ENCODE assay signal across 9 mouse cellular contexts in genomic region chr4:63316076-63316746, GRCm38 (mm10). TPM values are rescaled to one million over a fixed set of nuclear protein-coding genes. Genes with fewer than 3 reads are reported as not detected.
DNase-seq lines count a peak whose midpoint lies in the region; ATAC-seq lines count a peak whose summit lies in the region.
"Had no signal": no experiment of that assay in that cellular context is flagged by ENCODE, and none has a peak within 500 bp of the region (broad histone marks: within the 10 kb centered on the region; RNA-seq: fewer than 3 reads in every experiment).

No protein-coding gene starts in this region.

- H3K36me3 ChIP-seq in heart, embryonic 11.5 days (ENCODE audit: control insufficient read depth, insufficient read depth, low read length) = no peaks in the 10 kb centered on the region
- H3K36me3 ChIP-seq in stomach, embryonic 15.5 days = peaks cover 14% of the 10 kb centered on the region
- H3K36me3 ChIP-seq in forebrain, embryonic 12.5 days (replicated peaks) = no peaks in the 10 kb centered on the region

- H3K4me3 ChIP-seq in heart, embryonic 11.5 days (ENCODE audit: low read depth, low read length) = no peak overlapping the region
- H3K4me3 ChIP-seq in stomach, embryonic 15.5 days (replicated peaks) = no peak overlapping the region
- H3K4me3 ChIP-seq in forebrain, embryonic 12.5 days (replicated peaks) = no peak overlapping the region
- H3K4me3 ChIP-seq: embryonic facial prominence, embryonic 12.5 days had no signal

- 0 out of 2 replicates have a peak, but pooled peaks cover 2% of the 10 kb centered on the region for H3K4me1 ChIP-seq in heart, embryonic 11.5 days (ENCODE audit: control insufficient read depth, insufficient read depth, low read length)
- no peaks in the 10 kb centered on the region for H3K4me1 ChIP-seq in stomach, embryonic 15.5 days
- no peaks in the 10 kb centered on the region for H3K4me1 ChIP-seq in forebrain, embryonic 12.5 days
- H3K4me1 ChIP-seq: embryonic facial prominence, embryonic 12.5 days had no signal

- H3K9ac ChIP-seq in heart, embryonic 11.5 days (ENCODE audit: low read depth, low read length) = no peak overlapping the region
- no peak overlapping the region for H3K9ac ChIP-seq in stomach, embryonic 15.5 days
- H3K9ac ChIP-seq in forebrain, embryonic 12.5 days = no peak overlapping the region
- H3K9ac ChIP-seq: embryonic facial prominence, embryonic 12.5 days had no signal

- ATAC-seq in heart, embryonic 11.5 days (replicated peaks; ENCODE audit: insufficient number of reproducible peaks, low FRiP score, low TSS enrichment) = no peak
- peak; percentile 48 for ATAC-seq in stomach, embryonic 15.5 days (ENCODE audit: insufficient read depth, low FRiP score, low read depth)
- no peak for ATAC-seq in forebrain, embryonic 12.5 days (ENCODE audit: low FRiP score)

- H3K27ac ChIP-seq in heart, embryonic 11.5 days (ENCODE audit: low read depth, low read length) = no peak overlapping the region
- H3K27ac ChIP-seq in stomach, embryonic 15.5 days = no peak overlapping the region
- H3K27ac ChIP-seq in forebrain, embryonic 12.5 days = no peak overlapping the region
- H3K27ac ChIP-seq: embryonic facial prominence, embryonic 12.5 days had no signal

- 63% methylated on average over 9 of the region's 9 CpGs for WGBS in heart, embryonic 11.5 days (ENCODE audit: insufficient replicate concordance)
- whole genome bisulfite sequencing in stomach, embryonic 15.5 days = 61% methylated on average over 9 of the region's 9 CpGs
- WGBS in forebrain, embryonic 12.5 days = 78% methylated on average over 9 of the region's 9 CpGs

- H3K27me3 ChIP-seq in heart, embryonic 11.5 days (ENCODE audit: control insufficient read depth, insufficient read depth, low read length) = no peaks in the 10 kb centered on the region
- H3K27me3 ChIP-seq in stomach, embryonic 15.5 days (replicated peaks) = no peaks in the 10 kb centered on the region
- H3K27me3 ChIP-seq in forebrain, embryonic 12.5 days = no peaks in the 10 kb centered on the region
- H3K27me3 ChIP-seq: embryonic facial prominence, embryonic 12.5 days had no signal

- H3K4me2 ChIP-seq in heart, embryonic 11.5 days = no peak overlapping the region
- no peak overlapping the region for H3K4me2 ChIP-seq in stomach, embryonic 15.5 days
- no peak overlapping the region for H3K4me2 ChIP-seq in forebrain, embryonic 12.5 days
- H3K4me2 ChIP-seq: embryonic facial prominence, embryonic 12.5 days had no signal

- peak; percentile 97 for DNase-seq in heart, adult 11 months
- peak; percentile 90 for DNase-seq in 3134 (ENCODE audit: extremely low read depth, insufficient read length, low spot score)
- peak; percentile 76 for DNase-seq in brain, adult 2 months (ENCODE audit: low read depth, low spot score)
- peak; percentile 65 for DNase-seq in heart, postnatal 4 days
- DNase-seq in spleen, postnatal 10 days (ENCODE audit: low spot score in 2 of 2) = no peak

- no peaks in the 10 kb centered on the region for H3K9me3 ChIP-seq in heart, embryonic 11.5 days (replicated peaks; ENCODE audit: control insufficient read depth, low read length)
- H3K9me3 ChIP-seq in stomach, embryonic 15.5 days = no peaks in the 10 kb centered on the region
- no peaks in the 10 kb centered on the region for H3K9me3 ChIP-seq in forebrain, embryonic 12.5 days
- H3K9me3 ChIP-seq: embryonic facial prominence, embryonic 12.5 days had no signal

RNA-seq across cellular contexts. Expression of gene Orm1, which starts 28.1 kb away (rescaled TPM):
- not detected in 2 replicates for polyA plus RNA-seq in heart, embryonic 11.5 days (2014; fragmentation: Nextera tagmentation; extraction: Ambion mirVana)
- total RNA-seq in heart, postnatal 4 days (2021) = not detected
- polyA plus RNA-seq in stomach, embryonic 15.5 days (2015; fragmentation: Nextera tagmentation; extraction: Ambion mirVana) = 0.18 TPM in 1 of 2 replicates, not detected in the other
- polyA plus RNA-seq in forebrain, embryonic 12.5 days (2016; fragmentation: Nextera tagmentation; extraction: Ambion mirVana) = not detected in 2 replicates
- polyA plus RNA-seq: embryonic facial prominence, embryonic 12.5 days had no signal

RNA-seq across cellular contexts. Expression of gene Orm3, which starts 39.8 kb away (rescaled TPM):
- polyA plus RNA-seq in heart, embryonic 11.5 days (2014; fragmentation: Nextera tagmentation; extraction: Ambion mirVana) = not detected in 2 replicates
- total RNA-seq in heart, postnatal 4 days (2021) = not detected
- polyA plus RNA-seq in stomach, embryonic 15.5 days (2015; fragmentation: Nextera tagmentation; extraction: Ambion mirVana) = not detected in 2 replicates
- polyA plus RNA-seq in forebrain, embryonic 12.5 days (2016; fragmentation: Nextera tagmentation; extraction: Ambion mirVana) = not detected in 2 replicates
- polyA plus RNA-seq: embryonic facial prominence, embryonic 12.5 days had no signal

RNA-seq across cellular contexts. Expression of gene Orm2, which starts 46.0 kb away (rescaled TPM):
- polyA plus RNA-seq in heart, embryonic 11.5 days (2014; fragmentation: Nextera tagmentation; extraction: Ambion mirVana) = not detected in 2 replicates
- not detected for total RNA-seq in heart, postnatal 4 days (2021)
- polyA plus RNA-seq in stomach, embryonic 15.5 days (2015; fragmentation: Nextera tagmentation; extraction: Ambion mirVana) = not detected in 2 replicates
- polyA plus RNA-seq in forebrain, embryonic 12.5 days (2016; fragmentation: Nextera tagmentation; extraction: Ambion mirVana) = not detected in 2 replicates
- polyA plus RNA-seq: embryonic facial prominence, embryonic 12.5 days had no signal

Comparison
In these comparisons a context has a peak if more than half of its experiments do, and no peak if none do; other contexts are left out.
1. DNase-seq: peak in heart, adult 11 months (single experiment), 3134 (single experiment), brain, adult 2 months (single experiment) and heart, postnatal 4 days (single experiment); none in spleen, postnatal 10 days (0 of 2).